Mouse (Mus musculus) T-helper 2 cell (primary cell): Measurements from ENCODE around the gene Selenoo.

Experiments used
- in situ Hi-C: fragments of 300-600 bp; cut with MboI, MseI; formaldehyde crosslinking; loops from one replicate; pipeline ENCODE4 v1.15.1; 2025; ENCODE audit warnings: high pct_unique_total_duplicates

Selenoo gene

DNA sequence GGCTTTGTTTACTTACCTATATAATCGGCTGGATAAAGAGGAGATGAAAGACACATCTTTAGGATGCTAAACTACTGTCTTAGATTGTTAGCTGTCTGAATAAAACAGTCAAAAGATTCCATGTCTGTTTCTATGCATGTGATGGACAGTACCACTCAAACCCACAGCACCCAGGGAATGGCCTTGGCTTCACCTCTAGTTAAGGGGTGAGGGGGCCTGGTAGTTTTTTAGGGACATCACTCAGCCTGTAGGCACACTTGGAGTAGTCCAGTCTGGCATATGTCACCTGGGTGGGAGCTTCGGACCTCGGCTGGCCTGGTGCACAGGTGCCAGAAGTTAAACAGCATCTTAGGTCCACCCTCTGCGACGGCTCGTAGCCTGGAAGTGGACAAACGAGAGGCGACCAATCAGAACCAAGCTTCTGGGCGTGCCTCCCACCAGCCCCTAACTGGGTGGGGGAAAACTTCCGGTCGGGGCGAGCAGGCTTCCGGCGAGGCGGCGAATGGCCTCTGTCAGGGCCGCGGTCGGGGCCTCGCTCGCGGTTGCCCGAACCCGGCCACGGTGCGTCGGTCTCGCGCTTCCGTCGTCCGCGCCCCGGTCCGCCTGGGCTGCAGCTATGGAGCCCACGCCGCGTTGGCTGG is at the start of gene Selenoo:
Selenoo (plus strand) TSS at position 478 of the 641 bp plus-strand sequence.
- in situ Hi-C loops = no loop called here

DNA sequence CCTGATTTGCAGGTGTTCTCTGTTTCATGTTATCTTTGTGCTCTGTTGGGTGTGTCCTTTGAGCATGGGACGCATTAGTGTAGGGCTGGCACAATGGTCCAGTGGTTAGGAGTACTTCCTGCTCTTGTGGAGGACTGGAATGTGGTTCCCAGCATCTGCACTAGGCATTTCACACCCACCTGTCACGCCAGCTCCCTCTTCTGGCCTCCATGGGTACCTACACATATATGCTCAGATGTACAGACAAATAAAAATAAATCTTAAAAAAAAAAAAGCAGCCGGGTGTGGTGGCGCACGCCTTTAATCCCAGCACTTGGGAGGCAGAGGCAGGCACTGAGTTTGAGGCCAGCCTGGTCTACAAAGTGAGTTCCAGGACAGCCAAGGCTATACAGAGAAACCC is 44.5 kb upstream of the Selenoo start:
- in situ Hi-C loops = no loop called here

DNA sequence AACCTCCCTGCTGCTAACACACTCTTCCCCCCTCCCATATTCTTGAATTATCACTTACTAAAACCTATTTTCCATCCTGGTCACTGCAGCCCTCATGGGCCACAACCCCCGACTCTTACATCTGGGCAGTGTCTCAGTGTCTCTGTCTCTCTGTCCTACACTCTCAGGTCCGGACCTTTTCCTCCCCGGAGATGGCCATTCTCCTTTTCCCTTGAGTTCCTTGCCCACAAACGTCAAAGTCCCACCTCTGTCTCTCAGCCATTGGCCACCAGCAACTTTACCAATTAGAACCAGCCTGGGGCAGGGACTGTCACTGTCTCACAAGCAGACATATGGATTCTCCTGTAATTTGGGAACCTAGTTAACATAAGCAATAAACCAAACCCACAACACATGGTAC is 42.5 kb upstream of the Selenoo start:
- in situ Hi-C loops = no loop called here

DNA sequence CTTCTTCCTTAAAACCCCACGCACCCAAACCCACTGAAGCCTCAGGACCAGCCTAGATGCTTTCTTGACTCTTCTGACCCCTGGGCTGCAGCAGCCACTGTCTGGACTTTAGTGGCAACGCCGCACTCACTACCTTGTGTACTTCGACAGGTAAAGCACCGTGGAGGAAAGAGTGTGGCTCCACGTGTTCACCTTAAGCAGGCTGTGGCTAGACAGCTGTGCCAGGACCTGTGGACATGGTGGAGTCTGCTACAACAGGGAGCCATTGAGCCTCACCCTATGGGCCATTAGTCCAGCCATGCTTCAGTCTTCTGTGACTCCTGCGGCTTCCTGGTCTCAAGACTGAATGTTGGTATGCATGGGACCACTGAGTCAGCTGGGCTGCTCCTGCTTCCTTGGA is 34.2 kb upstream of the Selenoo start:
- in situ Hi-C loops = loop anchor here (5.0 kb wide), 1 partner anchor 52 kb away; no protein-coding TSS in a partner anchor

DNA sequence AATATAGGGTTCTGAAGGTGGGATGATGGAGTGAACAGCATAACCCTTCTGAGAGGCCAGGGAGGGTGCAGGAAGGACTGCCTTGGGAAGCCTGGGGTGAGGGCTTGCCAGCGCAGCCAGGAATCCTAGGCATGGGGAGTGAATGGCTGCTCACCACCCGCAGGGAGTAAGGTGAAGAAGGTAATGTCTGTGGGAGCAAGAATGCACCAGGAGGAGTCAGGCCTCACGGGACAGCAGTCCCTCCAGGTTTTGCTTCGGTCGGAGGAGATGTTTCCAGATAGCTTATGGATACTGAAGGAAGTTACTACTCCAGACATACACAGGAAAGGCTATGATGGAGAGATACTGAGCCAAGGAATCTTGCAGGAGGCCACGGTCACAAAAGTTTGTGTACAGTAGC is 30.1 kb upstream of the Selenoo start:
- in situ Hi-C loops = no loop called here

DNA sequence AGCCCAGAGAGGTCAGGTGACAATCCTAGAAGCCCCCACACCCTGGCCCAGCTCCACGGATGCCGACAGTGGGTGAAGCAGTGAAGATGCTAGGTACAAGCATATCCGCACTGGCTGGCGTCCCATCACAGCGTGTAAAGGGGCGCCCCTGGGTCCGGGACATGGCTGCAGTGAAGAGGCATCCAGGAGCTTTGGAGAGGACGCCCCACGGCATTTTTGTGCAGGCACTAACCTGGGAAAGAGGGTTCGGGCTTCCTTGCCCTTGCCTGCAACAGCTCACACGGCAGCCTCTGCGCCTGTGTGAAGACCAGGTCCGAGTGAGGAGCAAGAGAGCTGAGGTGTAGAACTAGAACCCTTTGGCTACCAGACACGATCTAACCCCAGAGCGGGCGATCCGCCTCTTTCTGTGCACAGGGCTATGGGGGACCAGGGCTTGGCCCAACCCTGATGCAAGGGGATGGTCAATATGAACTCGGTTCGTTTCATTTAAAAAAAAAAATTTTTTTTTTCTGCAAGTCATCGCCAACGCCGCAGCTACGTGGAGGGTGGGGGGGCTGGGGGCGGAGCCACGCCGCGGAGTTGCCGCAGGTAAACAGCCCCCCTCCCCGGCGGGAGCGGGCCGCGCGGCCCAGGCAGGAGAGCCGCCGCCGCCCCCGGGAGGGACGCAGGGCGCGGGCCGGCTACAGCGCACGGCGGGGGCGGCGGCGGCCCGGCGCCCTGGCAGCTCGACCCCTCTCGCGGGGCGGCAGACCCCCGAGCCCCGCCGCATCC is 29.5 kb upstream of the Selenoo start, which contains the start of gene Panx2:
Panx2 (plus strand) TSS at position 574 of the 771 bp plus-strand sequence.
- in situ Hi-C loops = no loop called here

DNA sequence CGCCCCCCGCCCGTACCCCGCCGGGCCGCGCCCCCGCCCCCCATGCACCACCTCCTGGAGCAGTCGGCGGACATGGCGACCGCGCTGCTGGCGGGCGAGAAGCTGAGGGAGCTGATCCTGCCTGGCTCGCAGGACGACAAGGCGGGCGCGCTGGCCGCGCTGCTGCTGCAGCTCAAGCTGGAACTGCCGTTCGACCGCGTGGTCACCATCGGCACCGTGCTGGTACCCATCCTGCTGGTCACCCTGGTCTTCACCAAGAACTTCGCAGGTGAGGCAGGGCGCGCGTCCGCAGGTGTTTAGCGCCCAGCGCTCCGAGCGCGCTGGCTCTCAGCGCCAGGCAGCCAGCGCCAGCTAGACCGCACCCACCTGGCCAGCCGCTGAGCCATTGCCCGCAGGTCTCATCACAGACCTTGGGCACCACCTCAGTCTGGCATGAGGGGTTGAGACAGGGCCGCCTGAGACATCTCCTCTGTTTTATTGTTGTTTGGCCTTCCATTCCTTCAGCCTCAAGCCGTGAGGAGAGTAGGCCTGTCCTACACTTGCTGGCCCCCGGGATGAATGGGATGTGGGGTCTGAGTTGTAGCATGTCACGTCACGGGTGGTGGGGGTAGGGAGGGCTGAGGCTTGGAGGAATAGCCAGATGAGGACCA is 28.7 kb upstream of the Selenoo start:
- in situ Hi-C loops = loop anchor here (10.0 kb wide), 1 partner anchor 235 kb away; no protein-coding TSS in a partner anchor

DNA sequence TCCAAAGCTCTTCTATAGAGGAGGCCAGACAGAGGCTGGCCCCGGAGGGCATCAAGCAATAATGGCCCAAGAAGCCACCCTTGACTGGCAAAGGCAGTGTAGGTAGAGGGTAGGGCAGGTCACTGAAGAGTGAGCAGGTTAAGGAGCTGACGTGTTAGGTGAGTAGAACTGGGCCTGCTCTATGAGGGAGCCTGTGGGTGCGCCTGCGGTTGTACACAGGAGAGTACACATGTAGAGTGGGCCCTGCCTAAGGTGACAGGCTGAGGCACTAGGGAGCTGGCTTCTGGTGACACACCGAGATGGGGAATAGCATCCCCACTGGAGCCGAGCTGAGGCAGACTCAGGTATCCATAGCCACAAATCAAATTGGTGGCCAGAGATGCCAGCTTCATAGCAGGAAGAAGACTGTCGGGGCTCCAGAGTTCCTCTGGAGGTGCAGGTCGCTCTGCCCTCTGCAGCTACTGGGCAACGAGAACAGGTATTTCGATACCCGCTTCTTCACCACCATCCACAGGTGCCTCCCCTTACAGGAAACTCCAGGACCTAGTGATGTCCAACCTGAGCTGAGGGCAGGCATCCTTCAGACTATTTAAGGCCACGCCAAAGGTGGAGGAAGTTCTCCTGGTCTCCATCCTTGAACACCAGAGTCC is 27.9 kb upstream of the Selenoo start:
- in situ Hi-C loops = loop anchor here (10.0 kb wide), 1 partner anchor 236 kb away; no protein-coding TSS in a partner anchor

DNA sequence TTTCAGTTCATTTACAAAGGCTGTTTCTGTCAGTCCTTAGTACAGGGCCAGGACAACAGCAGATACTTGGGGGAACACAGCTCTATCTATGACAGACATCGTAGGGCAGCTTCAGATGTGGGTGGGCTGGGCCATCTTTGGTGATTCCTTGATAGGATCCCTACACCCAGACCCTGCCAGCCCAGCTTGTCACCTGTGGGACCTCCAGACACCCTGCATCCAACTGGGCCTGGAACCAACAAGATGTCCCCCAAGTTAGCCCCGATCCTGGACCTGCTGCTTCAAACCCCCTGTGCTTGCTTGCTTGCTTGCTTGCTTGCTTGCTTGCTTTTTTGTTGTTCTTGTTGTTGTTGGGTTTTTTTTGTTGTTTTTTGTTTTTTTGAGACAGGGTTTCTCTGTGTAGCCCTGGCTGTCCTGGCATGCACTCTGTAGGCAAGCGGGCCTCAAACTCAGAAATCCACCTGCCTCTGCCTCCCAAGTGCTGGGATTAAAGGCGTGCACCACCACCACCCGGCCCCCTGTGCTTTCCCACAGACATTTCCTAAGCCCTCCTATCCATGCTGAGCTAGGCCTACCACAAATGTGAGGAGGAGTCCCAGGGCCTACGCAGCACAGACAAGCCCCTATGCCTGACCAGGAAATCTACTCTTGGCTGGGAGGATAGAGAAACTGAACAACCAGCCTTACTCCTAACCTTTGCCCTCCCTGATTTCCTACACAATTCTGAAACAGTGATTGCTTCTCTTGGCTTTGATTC is 26.9 kb upstream of the Selenoo start:
- in situ Hi-C loops = loop anchor here (10.0 kb wide), 1 partner anchor 237 kb away; no protein-coding TSS in a partner anchor

DNA sequence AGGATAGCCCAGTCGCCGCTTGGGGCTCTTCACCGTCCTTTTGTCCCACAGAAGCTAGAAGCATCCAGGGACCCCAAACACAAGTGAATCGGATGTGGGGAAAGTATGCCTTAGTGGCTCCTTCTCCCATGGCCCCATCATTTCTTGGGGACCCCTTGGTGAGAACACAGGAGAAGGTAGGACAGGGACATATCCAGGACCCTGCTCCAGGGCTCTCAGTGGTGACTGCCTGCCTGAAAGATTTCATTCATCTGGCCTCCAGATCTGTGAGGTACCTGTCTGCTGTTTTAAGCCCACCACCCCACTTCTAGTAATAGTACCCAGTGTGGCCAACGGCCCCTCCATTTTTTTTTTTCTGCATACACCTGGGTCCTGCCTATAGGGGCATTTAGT is 26.4 kb upstream of the Selenoo start:
- in situ Hi-C loops = loop anchor here (10.0 kb wide), 1 partner anchor 238 kb away; no protein-coding TSS in a partner anchor

DNA sequence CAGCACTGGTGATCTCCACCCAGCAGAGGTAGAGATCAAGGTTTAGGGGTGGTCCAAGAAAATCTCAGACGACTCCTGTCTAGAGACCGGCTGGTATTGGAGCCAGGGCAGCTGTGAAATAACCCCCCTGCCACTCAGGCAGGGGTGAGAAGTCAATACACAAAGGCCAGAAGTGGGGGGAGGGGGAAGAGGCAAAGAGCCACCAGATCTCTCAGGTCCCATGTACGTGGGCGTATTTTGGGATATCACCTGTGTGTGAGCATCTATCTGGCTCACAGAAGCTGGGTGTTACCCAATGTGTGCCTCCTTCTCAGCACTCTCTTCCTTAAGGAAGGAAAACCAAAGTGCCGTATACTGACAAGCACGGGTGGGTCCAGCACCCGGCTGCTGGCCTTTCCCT is 25.9 kb upstream of the Selenoo start:
- in situ Hi-C loops = loop anchor here (10.0 kb wide), 1 partner anchor 238 kb away; no protein-coding TSS in a partner anchor

DNA sequence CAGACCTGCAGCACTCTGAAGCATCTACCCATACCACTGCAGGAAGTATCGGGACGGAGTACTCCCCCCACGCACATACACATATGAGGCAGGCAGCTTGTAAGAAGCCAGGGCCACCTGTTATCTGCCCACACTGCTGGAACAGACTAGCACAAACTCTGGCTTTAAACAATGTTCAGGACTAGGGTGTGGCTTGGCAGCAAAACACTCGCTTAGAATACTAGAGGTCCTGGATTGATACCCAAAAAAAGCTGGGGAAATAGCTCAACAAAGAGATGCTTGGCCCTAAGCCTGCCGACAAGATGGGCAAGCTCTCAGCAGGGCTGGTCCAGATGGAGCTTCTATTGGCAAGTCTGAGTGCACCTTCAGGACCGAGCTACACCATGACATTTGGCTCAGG is 25.3 kb upstream of the Selenoo start:
- in situ Hi-C loops = loop anchor here (10.0 kb wide), 1 partner anchor 239 kb away; no protein-coding TSS in a partner anchor

DNA sequence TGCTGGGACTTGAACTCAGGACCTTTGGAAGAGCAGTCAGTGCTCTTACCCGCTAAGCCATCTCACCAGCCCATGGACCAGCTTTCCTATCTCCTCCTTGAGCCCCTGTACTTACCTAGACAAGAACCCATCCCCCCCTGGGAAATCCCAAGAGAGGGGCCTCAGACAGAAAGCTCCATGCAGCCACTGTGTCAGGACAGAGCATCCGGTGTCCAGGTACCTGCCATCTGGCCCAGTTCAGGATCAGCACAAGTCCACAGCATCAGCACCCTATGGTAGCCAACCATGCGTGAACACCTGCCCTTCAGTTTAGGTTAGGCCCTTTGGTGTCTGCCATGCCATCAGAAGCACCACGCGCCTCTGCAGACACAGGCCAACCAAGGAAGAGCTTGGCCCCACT is 24.0 kb upstream of the Selenoo start:
- in situ Hi-C loops = loop anchor here (10.0 kb wide), 1 partner anchor 240 kb away; no protein-coding TSS in a partner anchor

DNA sequence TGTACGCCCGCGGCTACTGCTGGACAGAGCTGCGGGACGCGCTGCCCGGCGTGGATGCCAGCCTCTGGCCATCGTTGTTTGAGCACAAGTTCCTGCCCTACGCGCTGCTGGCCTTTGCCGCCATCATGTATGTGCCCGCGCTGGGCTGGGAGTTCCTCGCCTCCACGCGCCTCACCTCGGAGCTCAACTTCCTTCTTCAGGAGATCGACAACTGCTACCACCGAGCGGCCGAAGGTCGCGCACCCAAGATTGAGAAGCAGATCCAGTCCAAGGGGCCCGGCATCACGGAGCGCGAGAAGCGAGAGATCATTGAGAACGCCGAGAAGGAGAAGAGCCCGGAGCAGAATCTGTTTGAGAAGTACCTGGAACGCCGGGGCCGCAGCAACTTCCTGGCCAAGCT is 21.3 kb upstream of the Selenoo start:
- in situ Hi-C loops = loop anchor here (10.0 kb wide), 1 partner anchor 243 kb away; no protein-coding TSS in a partner anchor

DNA sequence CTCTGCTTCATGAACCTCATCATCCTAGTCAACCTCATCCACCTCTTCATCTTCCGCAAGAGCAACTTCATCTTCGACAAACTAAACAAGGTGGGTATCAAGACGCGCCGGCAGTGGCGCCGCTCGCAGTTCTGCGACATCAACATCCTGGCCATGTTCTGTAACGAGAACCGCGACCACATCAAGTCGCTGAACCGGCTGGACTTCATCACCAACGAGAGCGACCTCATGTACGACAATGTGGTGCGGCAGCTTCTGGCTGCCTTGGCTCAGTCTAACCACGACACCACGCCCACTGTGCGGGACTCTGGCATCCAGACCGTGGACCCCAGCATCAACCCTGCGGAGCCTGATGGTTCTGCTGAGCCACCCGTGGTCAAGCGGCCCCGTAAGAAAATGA is 20.7 kb upstream of the Selenoo start:
- in situ Hi-C loops = loop anchor here (10.0 kb wide), 1 partner anchor 243 kb away; no protein-coding TSS in a partner anchor

DNA sequence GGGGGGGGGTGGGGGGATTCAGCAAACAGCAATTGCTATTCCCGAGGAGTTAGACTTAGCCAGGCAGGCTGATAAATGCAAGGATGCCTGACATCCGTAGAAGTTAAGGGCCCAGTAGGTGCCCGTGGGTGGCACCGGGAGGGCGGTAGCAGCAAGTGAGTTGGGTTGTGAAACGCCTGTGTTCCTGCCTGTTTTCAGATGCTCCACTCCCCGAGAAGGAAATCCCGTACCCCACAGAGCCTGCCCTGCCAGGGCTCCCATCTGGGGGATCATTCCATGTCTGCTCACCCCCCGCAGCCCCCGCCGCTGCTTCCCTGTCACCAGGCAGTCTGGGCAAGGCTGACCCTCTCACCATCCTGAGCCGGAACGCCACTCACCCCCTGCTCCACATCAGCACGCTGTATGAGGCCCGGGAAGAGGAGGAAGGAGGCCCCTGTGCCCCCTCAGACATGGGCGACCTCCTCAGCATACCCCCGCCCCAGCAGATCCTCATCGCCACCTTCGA is 19.5 kb upstream of the Selenoo start:
- in situ Hi-C loops = loop anchor here (10.0 kb wide), 1 partner anchor 245 kb away; no protein-coding TSS in a partner anchor

DNA sequence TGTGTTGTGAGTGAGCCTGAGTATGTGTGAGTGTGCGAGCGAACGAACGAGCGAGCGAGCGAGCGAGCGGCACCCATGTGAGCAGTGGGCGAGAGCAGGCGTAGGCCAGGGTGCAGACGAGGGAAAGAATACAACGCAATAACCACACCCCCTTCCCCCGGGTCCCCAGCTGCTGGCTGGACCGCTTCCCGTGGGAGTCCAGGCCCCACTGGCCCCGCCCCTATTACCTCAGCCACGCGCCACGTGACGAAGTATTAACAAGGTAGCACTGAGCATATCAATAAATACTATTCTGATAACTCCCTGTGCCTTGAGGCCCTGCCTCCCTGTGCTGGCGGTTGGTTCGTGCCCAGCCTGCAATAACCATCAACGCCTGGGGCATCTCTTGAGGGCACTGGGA is 18.3 kb upstream of the Selenoo start:
- in situ Hi-C loops = no loop called here

DNA sequence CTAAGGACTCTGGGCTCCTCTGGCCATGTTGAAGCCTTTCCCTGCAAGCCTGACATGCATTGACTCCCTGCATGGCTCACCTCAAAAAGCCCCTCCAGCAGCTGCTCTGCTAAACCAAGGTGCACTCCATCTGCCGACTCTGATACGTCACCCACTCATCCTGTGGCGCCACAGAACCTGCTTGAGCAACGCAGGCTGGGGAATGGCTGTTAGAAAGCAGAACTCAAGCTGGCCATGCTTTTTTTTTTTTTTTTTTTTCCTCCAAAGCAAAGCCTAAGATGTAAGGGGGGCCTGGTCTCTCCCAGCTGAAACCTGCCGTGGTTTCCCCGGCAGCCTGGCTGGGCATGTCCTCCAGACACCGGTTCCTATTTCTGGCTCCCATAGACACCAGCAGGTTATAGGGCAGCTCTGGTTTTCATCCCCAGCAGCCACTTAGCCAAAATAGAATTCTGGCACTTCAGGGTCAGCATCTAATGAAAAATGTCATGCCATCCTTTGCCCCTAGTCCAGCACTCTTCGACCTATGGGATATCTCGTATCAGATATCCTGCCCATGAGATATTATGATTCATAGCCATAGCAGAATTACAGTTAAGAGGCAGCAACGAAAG is 14.8 kb upstream of the Selenoo start:
- in situ Hi-C loops = no loop called here

DNA sequence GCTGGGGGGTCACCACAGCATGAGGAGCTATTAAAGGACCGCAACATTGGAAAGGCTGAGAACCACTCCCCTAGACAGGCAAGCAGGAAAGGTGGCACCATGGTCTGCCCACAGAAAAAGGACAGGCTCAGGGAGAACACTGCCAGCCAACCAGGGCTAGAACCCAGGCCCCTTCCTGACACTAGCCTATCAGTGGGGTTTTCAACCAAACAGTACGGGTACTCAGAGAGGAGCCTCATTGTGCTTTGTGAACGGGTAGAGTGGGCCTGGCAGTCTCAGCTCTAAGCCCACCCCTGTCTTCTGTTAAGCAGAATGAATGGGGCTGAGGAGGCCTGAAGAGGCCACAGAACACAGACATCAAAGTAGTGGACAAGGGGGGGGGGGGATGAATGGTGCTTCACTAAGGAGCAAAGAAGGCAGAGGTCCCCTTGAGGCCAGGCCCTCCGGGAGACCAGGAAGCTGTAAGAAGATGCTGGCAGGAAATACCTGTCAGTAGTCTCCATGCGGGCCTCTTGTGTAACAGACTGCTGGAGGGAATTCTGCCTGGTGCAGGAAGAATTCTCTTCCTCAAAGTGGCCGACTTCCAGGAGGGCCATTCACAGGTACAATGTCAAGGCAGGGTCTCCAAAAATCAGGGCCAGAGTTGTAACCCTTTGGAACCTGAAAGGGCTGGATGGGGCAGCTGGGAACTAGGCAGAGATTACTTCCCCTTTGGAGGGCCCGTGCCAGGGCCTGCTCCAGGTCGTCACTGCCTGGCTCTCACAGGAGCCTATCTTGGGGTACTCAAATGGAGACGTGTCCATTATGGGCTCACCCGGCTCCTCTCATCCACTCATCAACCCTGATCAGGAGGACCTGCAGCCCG is 14.0 kb upstream of the Selenoo start, which contains the start of gene Trabd:
Trabd (plus strand) TSS at position 512 of the 865 bp plus-strand sequence.
- in situ Hi-C loops = no loop called here
